Mouse (Mus musculus) stomach, embryonic 14.5 days (tissue): ENCODE measurements around the gene Agtpbp1. TPM values are rescaled to one million over a fixed set of nuclear protein-coding genes. Genes with fewer than 3 reads are reported as not detected.

Experiments
- ATAC-seq: fragments of 200-750 bp; cut with Nextera tagmentation; 2 replicates; pipeline ENCODE4 v1.8.0; 2017; ENCODE audit warnings: low read depth, moderate TSS enrichment; ENCODE audit not compliant: insufficient number of reproducible peaks, insufficient read depth, low FRiP score
- H3K27ac ChIP-seq: fragments of 300-500 bp; sonication (generic); 2 replicates; pipeline ENCODE4 v1.5.1; 2014; ENCODE audit warnings: mild to moderate bottlenecking, low read length, moderate library complexity, mixed read lengths
- H3K27me3 ChIP-seq: fragments of 300-500 bp; sonication (generic); 2 replicates; pipeline ENCODE4 v1.6.1; 2014; ENCODE audit warnings: low read length, control low read depth, mixed read lengths; ENCODE audit not compliant: control insufficient read depth, insufficient read depth
- H3K36me3 ChIP-seq: fragments of 300-500 bp; sonication (generic); 2 replicates; pipeline ENCODE4 v1.6.1; 2014; ENCODE audit warnings: mild to moderate bottlenecking, control low read depth, low read length, moderate library complexity, mixed read lengths; ENCODE audit not compliant: control insufficient read depth, insufficient read depth
- H3K4me1 ChIP-seq: fragments of 300-500 bp; sonication (generic); 2 replicates; pipeline ENCODE4 v1.6.1; 2014; ENCODE audit warnings: low read length, control low read depth, mixed read lengths; ENCODE audit not compliant: control insufficient read depth, insufficient read depth
- H3K4me2 ChIP-seq: fragments of 300-500 bp; sonication (generic); replicated peaks from 2 replicates; pipeline ENCODE4 v1.6.1; 2014; ENCODE audit warnings: low read depth, low read length, control low read depth
- H3K4me3 ChIP-seq: fragments of 300-500 bp; sonication (generic); 2 replicates; pipeline ENCODE4 v1.5.1; 2014; ENCODE audit warnings: low read depth, low read length, control low read depth
- H3K9ac ChIP-seq: fragments of 300-500 bp; sonication (generic); replicated peaks from 2 replicates; pipeline ENCODE4 v1.6.1; 2014; ENCODE audit warnings: low read depth, mild to moderate bottlenecking, control low read depth, low read length, moderate library complexity, mixed read lengths
- H3K9me3 ChIP-seq: fragments of 300-500 bp; sonication (generic); 2 replicates; pipeline ENCODE4 v1.6.1; 2016; ENCODE audit warnings: low read depth, low read length, control low read depth; ENCODE audit not compliant: control insufficient read depth
- WGBS: fragments of 180-500 bp; shearing (Covaris S2); extraction: QIAGEN DNeasy Blood & Tissue Kit; methylation state at CpG from one replicate; pipeline ENCODE4 v1.1.7; 2014; 5-methylcytosine and 5-hydroxymethylcytosine counted together
- polyA plus RNA-seq: library from polyadenylated mRNA; unstranded; fragments of >200 nt; fragmentation: Nextera tagmentation; extraction: Ambion mirVana; gene quantifications from 2 replicates; pipeline ENCODE4 v1.2.1, GENCODE M21; 2014

Agtpbp1 gene
- polyA plus RNA-seq, result 27.6 and 28.8 TPM in 2 replicates

DNA sequence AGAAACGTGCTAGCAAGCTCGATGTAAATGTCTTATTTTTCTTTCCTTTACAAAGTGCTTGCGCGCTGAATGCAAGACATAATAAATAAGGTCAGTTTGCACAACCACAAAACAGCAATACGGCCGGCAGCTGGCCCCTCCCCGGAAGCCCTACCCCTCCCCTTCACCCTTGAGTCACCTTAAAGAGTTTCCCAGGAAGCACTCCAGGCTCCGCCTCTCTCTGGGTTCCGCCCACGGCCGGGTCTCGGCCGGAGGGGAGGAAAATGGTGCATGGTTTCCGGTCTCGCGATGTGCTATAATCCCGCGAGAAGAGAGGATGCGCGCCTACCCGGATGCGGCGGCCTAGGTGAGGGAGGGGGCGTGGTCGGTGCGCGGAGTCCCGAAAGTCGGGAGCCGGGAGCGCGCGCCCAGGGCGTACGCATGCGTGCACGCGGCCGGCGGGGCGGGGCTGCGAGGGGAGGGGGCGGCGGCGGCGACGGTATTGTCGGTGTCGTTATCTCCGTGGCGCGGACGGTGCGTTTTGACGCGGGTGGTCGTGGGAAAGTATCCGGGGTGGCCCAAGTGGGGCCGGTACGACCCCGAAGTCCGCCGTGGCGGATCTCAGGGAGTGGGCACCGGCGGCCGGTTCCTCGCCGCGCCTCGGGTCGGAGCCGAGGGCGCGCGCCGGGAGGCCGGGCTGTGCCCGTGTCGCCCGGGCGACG is at the start of gene Agtpbp1, which contains the start of gene Naa35:
Gene Agtpbp1 (minus strand): TSS at position 281 of the 701 bp plus-strand sequence.
Gene Naa35 (plus strand): TSS at position 313 of the 701 bp plus-strand sequence.
- H3K4me2 ChIP-seq, result peak within 1 kb of the TSS; percentile 85
- H3K27me3 ChIP-seq, result no peaks in the 10 kb centered on the region
- peaks cover 16% of the 10 kb centered on the region; the same call in 1 of the 2 replicates for H3K4me1 ChIP-seq
- H3K9ac ChIP-seq, result peak within 1 kb of the TSS; percentile 82
- WGBS, result under 1% methylated on average over 76 of the region's 83 CpGs
- ATAC-seq, result peak; percentile 98
- H3K27ac ChIP-seq, result peak within 1 kb of the TSS; percentile 69
- peaks cover 11% of the 10 kb centered on the region for H3K36me3 ChIP-seq
- H3K4me3 ChIP-seq, result peak within 1 kb of the TSS; percentile 92
- no peaks in the 10 kb centered on the region for H3K9me3 ChIP-seq

DNA sequence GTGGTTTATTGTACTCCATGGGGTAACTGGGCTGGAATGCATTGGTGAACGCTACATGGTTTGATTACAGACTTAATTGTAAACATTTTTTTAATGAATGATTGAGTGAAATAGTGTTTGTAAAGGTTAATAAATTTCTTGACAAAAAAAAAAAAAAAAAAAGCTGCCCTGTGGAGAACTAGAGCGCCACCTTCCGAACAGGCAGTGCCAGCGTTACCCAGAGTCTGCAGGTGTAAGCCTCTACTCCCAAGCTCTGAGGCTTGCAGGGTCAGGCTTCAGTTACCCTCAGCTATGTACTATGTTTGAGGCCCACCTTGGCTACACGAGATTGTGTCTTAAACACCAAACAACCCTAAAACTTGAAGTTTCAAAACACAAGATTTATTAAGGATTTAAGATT is 49.6 kb upstream of the Agtpbp1 start:
- Histone ChIP-seq H3K27ac (no peak overlapping the region), H3K36me3 (peaks cover 77% of the 10 kb centered on the region), H3K27me3 (no peaks in the 10 kb centered on the region), H3K9me3 (no peaks in the 10 kb centered on the region), H3K9ac (no peak overlapping the region), H3K4me1 (no peaks in the 10 kb centered on the region), H3K4me2 (no peak overlapping the region), H3K4me3 (no peak overlapping the region)
- ATAC-seq, result no peak
- WGBS, result 64% methylated on average over 5 of the region's 5 CpGs

DNA sequence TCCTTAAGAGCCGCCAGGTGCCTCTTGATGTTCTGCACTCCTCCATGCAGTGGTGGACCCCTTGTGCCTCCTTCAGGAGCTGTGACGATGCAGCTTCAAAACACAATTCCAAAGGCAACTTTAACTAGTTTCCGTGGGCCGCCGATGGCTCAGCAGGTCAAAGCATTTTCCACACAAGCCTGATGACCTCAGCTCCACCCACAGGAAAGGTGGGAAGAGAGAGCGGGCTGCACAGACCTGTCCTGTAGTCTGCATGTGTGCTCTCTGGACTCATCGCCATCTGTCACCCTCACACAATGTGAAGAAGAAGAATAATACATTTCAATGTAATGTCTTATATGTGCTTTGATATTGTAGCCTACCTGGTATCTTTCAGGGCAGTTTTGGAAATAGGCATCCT is 41.7 kb upstream of the Agtpbp1 start:
- Histone ChIP-seq H3K9ac (no peak overlapping the region), H3K4me3 (no peak overlapping the region), H3K4me2 (no peak overlapping the region), H3K27ac (no peak overlapping the region), H3K36me3 (peaks cover 64% of the 10 kb centered on the region), H3K4me1 (no peaks in the 10 kb centered on the region), H3K9me3 (no peaks in the 10 kb centered on the region), H3K27me3 (no peaks in the 10 kb centered on the region)
- no peak for ATAC-seq
- WGBS, result 86% methylated on average over 7 of the region's 7 CpGs

DNA sequence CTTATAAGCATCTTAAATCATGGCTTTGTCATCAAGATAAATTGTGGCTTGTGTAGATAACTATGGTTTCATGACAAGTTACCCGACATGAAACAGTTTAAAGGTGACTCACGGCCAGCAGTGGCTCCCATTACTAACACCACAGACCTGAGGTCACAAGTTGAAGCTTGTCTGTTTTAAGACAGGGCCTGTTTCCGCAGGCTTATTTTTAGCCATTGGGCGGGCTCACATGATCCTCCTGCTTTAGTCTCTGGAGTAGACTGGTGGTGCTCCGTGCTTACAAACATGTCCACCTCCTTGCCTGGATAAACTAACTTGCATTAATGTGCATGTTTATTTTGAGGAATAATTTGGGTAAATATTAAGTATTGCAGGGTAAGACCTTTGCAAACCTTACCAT is 39.9 kb upstream of the Agtpbp1 start:
- Histone ChIP-seq H3K4me1 (no peaks in the 10 kb centered on the region), H3K27ac (no peak overlapping the region), H3K36me3 (peaks cover 61% of the 10 kb centered on the region), H3K9ac (no peak overlapping the region), H3K9me3 (no peaks in the 10 kb centered on the region), H3K27me3 (no peaks in the 10 kb centered on the region), H3K4me3 (no peak overlapping the region), H3K4me2 (no peak overlapping the region)
- 61% methylated on average over 5 of the region's 5 CpGs for WGBS
- no peak for ATAC-seq

DNA sequence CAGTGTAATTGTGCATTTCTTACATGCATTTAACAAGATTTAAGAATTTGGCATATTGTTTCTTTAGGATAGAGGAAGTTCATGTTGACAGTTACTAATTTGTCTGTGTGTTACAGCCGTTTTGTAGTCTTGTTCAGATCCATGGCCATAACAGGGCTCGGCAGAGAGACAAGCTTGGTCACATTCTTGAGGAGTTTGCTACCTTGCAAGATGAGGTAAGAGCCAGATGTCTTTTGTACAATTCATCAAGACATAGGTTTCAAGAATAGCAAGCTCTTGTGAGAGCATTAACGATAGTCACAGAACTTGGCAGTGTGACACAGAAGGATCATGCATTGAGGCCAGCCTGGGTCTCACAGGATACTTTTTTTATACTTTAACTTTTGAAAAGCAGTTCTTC is 39.4 kb upstream of the Agtpbp1 start:
- H3K36me3 ChIP-seq, result peaks cover 58% of the 10 kb centered on the region

DNA sequence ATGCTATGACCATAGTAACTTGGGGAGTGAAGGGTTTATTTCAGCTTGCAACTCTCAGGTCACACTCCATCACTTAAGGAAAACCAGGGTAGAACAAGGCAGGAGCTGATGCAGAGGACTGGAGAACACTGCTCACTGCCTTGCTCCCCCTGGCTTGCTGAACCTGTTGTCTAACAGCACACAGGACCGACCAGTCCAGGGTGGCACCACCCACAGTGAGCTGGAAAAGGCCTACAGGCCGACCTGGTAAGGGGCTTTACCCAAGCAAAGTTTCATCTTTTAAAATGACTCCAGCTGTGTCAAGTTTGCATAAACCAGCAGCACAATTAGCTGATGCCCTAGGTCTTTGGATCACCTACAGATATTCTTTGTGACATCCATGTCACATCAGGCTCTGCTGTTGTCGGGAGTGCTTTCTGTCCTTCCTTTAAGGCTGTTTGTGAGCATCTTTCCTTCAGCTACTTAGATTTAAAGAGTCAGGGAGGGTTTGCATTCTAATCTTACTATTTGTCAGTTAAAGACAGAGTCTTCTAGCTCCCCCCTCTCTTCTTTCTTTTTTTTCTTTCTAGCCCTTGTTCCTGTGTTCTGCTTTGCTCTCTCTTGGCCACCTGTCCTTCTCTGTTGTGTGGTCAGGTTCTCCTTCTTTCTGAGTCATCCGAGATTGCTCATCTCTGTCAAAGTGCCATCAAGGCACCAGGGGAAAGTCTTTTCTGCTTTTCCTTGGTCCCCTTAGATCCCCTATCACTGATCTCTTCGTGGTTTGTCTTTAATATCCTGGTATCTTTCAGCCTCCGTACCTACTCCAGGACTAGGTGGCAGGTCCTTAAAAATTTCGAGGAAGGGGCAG is 36.8 kb upstream of the Agtpbp1 start:
- H3K9ac ChIP-seq, result no peak overlapping the region
- ATAC-seq, result no peak
- H3K27ac ChIP-seq, result no peak overlapping the region
- no peaks in the 10 kb centered on the region for H3K27me3 ChIP-seq
- WGBS, result 89% methylated on average over 7 of the region's 7 CpGs
- no peak overlapping the region for H3K4me3 ChIP-seq
- peaks cover 55% of the 10 kb centered on the region for H3K36me3 ChIP-seq
- H3K4me1 ChIP-seq, result no peaks in the 10 kb centered on the region
- H3K9me3 ChIP-seq, result no peaks in the 10 kb centered on the region
- H3K4me2 ChIP-seq, result no peak overlapping the region

More for the DNA sequence above, 39.4 kb upstream of the Agtpbp1 start:
- Histone ChIP-seq H3K27ac (no peak overlapping the region), H3K4me3 (no peak overlapping the region), H3K9ac (no peak overlapping the region), H3K9me3 (no peaks in the 10 kb centered on the region), H3K4me2 (no peak overlapping the region), H3K27me3 (no peaks in the 10 kb centered on the region), H3K4me1 (no peaks in the 10 kb centered on the region)
- 53% methylated on average over 3 of the region's 3 CpGs for WGBS
- ATAC-seq, result no peak

DNA sequence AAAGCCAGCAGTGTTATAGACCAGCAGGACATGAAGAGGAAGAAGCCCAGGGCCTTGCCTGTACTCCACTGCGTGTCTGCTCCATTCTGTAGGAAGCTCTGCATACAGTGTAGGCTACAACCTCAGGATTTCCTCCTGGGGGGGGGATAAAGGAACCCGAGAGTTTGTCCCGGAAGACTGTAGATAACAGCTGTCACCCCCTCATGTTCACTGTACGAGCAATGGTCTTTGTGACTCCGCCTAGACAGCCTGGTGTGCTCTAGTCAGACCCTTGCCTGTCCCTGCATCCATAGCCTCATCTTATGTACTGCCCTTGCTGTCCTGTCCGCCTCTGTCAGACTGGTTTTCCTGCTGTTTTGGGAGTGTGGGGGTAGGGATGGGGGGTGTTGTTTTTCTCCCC is 33.4 kb upstream of the Agtpbp1 start:
- no peak overlapping the region for H3K27ac ChIP-seq
- H3K4me1 ChIP-seq, result no peaks in the 10 kb centered on the region
- H3K9ac ChIP-seq, result no peak overlapping the region
- no peak overlapping the region for H3K4me2 ChIP-seq
- H3K27me3 ChIP-seq, result no peaks in the 10 kb centered on the region
- 84% methylated on average over 6 of the region's 6 CpGs for WGBS
- no peaks in the 10 kb centered on the region for H3K9me3 ChIP-seq
- no peak overlapping the region for H3K4me3 ChIP-seq
- ATAC-seq, result no peak
- peaks cover 43% of the 10 kb centered on the region for H3K36me3 ChIP-seq

DNA sequence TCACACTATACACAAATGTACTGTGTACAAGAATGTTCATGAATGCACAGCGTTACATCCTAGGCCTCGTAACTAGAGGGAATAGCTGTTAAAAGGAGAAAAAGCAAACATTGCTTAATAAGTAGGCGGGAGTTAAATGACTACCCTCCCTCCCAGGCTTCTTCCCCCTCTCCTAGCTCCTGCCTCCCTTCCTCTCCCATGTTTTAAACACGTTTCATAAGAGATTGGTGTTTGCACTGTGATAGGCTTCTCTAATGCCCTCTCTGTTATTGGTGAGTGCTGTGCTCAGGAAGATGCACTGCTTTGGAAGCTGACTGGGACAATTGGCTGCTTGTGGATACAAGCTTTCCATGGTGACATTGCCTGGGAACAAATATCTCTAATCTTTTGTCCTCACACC is 30.5 kb upstream of the Agtpbp1 start:
- no peak for ATAC-seq
- H3K27me3 ChIP-seq, result no peaks in the 10 kb centered on the region
- no peaks in the 10 kb centered on the region for H3K9me3 ChIP-seq
- peaks cover 44% of the 10 kb centered on the region for H3K36me3 ChIP-seq
- H3K4me3 ChIP-seq, result no peak overlapping the region
- 65% methylated on average over 4 of the region's 4 CpGs for WGBS
- H3K4me1 ChIP-seq, result no peaks in the 10 kb centered on the region
- H3K27ac ChIP-seq, result no peak overlapping the region
- no peak overlapping the region for H3K4me2 ChIP-seq
- no peak overlapping the region for H3K9ac ChIP-seq
